Mouse (Mus musculus): ENCODE results near the gene Gdf15.

The Gdf15 gene

DNA sequence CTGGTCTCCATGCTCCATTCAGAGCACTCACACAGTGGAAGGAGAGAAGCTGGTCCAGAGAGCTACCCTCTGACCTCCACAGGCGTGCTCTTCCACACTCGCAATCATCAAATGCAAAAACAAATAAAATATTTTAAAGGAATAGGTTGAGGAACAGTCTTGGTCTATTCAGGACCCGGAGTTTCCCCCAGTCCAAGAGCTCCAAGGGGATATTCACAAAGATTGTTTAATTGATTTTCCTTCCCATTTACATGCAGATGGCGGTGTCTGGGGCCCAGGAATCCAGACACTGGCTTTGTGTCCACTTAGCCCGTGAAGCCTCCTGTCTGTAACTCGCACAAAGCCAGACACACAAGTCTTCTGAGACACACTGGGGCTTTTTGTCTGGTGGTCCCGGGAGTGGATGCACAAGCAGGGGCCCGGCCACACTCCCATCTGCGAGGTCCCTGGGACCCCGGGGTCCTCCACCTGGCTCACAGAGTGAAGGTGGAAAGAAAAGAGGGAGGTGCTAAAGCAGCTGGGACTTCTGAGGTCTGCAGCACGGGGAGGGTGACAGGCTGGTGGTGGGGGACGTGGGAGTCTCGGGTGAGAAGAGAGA, 24.0 kb upstream of the Gdf15 start:
- no peak for DNase-seq (ENCODE audit: low spot score)

DNA sequence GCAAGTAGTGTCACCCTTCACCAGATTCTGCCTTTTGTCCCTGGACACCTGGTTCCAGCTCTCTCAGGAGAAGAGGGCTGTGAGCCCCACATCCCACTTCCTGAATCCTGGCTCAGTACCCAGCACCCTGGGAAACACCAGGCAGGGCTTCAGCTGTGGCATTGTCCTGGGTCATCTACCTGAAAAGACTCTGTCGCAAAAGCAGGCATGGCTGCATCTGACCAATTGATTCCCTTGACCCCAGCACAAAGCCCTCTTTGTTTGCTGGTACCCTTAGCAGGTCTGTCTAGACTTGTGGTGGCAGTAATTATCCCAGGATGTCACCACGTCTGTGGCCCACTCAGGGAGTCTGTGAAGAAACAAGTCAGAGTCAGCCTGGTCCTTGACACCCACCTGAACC, 23.2 kb upstream of the Gdf15 start:
- DNase-seq (ENCODE audit: low spot score): no peak

DNA sequence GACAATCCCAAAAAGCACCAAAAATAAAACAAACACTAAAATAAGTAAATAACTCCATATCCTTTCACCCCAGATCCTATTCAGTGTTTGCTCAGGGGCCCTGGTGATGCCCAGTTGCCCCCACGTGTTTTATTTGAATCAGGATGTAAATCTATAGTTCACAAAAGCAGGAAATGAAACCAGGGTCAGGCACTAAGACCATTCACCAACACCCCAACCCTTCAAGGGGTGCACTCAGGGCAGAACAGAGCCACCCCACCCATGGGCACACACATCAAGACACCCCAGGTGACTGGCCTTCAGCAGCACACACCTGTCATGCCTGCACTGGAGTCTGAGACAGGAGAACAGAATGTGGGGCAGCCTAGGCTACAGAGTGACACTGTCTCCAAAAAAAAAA, 21.9 kb upstream of the Gdf15 start:
- no peak for DNase-seq (ENCODE audit: low spot score)

DNA sequence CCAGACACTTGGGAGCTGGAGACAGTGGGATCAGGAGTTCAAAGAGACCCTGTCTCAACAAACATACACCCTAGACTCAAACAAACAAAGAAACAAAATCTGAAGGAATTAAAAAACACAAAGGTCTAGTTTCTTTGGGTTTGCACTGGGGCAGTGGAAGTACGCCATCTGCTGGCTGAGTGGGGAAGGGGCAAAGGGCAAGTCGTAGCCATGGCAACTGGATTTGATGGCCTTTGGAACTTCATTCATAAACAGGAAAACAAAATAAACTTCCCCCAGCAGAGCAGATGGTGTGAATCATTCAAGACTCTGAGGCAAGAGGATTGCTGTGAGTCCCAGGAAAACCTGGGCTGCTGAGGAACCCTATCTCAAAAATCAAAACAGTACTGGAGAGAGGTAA, 21.0 kb upstream of the Gdf15 start:
- peak; percentile 74 for DNase-seq (ENCODE audit: low spot score)

DNA sequence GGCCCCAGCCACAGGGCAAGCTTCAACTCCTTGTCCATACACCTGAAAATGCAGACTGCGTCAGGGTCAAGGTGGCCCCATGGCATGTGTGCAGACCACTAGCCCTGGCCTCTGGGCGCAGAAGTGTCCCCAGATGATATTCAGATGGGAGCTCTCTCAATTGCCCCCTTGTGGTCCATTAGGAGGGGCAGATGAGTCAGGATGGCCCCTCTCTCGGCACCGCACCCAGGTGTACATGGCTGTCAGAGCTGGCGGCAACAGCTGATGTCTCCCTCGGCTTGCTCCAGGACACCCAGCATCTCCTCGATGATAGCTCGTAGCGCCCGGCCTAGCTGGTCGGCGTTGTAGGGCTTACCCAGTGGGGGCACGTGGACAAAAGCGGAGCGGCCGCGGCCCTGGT, 18.1 kb upstream of the Gdf15 start:
- no peak for DNase-seq (ENCODE audit: low spot score)

DNA sequence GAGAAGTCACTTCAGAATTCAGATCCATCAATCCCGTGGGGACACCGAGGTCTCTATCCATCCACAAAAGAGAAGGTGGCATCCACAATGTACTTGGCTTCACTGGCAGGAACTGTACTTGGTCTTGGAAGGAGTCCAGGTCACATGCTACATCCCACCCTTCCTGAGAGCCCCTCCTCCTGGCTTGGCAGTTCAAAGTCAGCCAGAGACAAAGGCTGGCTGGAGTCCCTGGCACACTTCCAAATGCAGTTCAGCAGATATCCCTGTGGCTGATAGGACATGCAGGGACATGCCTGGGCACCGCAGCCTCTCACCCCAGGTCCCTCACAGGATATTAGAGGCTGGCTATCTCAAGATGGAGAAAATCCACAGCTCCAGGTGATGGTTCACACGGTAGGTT, 17.1 kb upstream of the Gdf15 start:
- DNase-seq (ENCODE audit: low spot score): peak; percentile 91

DNA sequence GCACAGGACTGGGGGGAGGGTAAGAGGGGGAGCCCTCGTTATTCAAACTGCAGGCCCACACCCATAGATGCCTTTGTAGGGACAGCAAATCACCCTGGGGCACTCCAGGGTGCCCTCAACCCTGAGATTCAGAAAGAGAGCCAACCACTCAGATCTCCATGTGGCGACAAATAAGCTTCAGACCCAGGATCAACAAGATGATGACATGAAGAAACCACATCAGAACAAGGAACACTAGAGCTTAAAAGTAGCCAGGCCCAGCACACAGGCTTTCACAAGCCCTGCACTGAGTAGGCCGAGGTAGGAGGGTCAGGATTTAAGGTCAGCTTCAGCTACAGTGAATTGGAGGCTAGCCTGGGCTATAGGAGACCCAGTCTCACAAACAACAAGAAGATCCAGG, 16.7 kb upstream of the Gdf15 start:
- DNase-seq (ENCODE audit: low spot score): no peak

DNA sequence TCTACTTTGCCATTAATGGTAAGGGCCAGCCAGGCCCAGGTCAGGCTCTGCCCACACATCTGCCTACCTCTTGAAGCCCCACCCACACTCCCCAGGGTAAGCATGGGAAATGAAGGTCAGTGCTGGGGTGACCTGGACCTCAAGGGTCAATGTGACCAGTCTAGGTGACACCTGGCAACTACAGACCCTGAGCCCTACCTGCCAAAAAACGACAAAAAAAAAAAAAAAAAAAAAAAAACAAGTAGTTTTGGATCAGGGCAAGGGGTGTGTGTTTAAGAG, 15.8 kb upstream of the Gdf15 start:
- no peak for DNase-seq (ENCODE audit: low spot score)

DNA sequence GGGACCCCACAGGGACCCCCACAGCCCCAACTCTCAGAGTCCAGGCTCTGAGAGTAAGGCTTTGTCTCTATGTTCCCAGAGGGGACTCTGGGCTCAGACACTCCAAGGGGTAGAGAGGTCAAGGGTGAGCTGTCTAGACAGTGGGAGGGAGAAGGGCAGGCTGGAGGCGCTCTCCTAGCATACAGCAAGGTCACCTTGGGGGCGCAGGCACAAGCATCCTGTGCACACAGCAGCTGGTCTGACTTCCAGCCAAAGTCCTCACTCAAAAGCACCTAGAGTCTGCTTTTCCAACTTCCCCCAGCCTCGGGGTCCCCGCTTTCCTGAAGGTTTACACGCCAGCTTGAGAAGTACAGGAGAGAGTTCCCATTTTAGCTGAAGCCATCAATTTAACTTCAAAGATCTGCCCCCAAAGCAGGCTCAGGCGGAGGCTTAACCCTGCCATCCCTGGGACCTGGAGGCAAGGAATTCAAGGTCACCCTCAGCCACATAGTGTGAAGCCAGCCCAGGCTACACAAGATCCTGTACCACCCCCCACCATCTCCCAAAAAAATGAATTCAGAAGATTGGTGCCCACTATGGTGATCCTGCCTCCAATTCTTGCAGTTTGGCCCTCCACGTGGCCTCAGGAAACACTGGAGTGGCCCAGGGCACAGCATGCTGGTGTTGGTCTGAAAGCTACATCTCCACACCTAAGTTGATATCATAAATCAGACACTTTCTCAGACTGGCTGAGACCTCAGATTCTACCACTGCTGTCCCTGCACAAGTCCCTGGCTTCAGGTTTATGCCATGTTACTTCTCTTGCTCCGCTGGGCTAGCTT, 15.3 kb upstream of the Gdf15 start:
- DNase-seq (ENCODE audit: low spot score): no peak

DNA sequence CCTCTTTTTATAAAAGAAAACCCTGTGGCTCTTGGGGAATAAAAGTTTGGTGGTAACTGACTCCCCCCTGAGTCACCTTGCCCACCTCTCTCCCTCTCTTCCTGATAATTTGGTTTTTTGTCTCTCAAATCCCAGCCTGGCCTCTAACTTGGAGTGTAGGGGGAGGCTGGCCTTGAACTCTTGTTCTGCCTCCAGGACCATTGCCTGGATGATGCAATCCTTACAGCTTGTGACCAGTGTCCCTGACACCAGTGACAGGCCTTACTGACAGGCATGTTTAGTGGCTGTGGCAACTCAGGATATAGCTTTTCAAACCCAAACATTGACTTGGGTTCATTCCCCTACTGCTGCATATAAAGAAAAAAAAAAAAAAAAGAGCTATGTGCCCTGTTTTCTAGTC, 14.5 kb upstream of the Gdf15 start:
- no peak for DNase-seq (ENCODE audit: low spot score)

DNA sequence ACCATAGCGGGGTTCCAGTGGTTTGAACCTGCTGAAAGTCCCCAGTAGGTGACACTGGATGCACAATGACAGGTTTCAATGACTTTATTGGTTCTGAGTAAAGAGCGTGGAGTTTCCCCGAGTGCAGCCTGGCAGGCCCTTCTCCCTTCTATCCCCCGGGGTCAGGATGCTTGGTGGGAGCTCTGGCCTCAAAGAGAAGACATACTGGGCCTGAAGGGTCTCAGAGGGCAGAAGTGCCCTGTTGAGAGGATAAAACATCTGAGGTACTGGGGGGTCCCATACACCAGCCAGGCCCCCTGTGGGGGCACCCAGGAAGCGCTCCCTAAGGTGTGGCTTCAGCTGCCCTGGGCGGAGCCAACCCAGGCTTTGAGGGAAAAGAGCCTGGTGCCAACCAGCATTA, 14.1 kb upstream of the Gdf15 start:
- DNase-seq (ENCODE audit: low spot score): no peak

DNA sequence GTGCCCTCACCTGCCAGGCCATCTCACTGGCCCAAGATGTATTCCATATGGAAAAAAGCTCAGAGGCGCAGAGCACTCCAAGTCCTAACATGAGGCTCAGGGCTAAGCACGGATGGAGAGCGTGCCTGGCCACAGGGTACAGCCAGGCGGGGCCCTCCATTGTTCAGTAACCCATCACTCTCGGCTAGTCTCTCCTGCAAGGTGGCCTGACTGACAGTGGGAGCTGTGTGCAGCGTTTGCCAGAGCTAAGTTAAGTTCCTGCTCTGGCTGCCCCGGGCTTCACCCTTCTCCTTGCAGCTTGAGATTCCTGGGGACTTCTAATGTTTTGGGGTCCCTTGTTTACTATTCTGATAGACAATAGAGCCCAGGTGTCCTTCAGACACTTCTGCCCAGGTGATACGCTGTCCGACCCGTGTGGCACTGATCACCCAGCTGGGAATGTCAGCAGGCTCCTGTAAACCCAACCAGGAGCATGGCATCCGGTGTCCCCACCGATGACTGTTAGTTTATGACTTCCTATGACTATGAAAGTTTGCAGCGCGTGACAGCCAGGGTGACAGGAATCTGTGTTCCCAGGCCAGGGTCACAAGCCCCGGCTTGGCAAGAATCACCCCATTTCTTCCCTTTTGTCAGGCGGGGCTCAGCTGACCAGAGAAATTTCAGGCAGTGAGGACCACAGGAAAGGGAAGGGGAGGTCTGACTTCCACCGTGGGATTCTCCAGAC, 13.4 kb upstream of the Gdf15 start:
- DNase-seq (ENCODE audit: low spot score): peak; percentile 45

DNA sequence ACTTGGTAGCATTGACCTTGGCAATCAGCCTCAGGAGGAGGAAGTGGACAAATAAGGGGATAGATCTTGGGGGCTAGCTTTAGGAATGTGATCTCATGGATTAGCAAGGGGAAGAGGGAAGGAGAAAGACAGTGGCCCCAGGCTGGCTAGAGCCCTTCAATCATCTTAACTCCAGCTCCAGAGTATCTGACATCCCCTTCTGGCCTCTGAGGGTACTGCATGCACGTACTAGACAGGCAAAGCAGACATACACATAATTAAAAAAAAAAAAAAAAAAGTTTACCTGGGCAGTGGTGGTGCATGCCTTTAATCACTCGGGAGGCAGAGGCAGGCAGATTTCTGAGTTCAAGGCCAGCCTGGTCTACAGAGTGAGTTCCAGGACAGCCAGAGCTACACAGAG, 11.8 kb upstream of the Gdf15 start:
- DNase-seq (ENCODE audit: low spot score): no peak

DNA sequence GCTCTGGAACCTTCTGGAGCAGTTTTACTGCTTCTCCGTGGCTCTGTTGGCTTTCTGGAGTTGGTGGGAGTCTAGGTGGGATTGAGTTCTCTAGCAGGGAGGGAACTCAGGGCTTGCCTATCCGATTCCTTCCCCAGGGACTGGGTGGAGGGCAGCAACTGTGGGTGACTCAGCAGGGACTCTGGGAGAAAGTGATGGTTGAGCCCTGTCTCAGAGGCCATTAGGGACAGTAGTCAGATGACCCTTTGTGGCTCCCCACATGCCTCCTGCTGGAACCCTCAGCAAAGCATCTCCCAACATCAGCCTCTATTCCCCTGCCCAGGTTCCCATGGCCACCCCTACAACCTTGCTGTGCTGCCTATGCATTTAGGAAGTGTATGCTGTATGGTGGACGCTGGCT, 10.8 kb upstream of the Gdf15 start:
- DNase-seq (ENCODE audit: low spot score): no peak

DNA sequence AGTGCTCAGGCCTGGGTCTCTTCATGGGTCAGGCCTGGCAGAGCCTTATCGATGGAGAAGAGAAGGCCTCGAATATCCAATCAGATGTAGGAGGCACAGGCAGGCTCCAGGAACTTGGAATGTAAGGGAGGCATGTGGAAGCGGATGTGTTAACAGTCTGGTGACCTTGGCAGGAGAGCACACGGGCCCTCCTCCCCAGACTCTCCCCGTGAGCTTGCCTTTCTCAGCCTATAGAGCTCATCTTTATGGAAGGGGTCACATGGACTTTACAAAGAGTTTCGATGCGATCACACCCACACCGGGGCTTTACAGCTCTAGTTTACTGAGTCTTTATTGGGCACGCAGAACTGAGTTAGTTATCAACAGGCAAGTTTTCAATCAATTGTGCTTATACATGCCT, 6.5 kb upstream of the Gdf15 start:
- DNase-seq (ENCODE audit: low spot score): no peak

DNA sequence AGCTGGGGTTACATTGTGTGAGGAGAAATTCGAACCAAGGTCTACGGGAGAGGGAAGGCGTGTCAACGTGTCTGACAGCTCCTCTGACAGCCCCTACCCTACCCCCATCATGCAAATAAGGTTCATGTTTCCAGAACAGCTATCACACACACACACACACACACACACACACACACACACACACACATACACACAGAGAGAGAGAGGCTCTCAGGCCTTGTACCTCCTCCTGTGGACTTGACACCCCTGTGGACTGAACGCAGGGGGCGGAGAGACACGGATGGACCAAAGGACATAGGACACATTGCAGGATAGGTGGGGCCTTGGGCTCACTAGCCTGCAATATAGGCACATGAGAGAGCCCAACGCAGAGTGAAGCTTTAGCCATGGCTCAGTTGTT, 4.6 kb upstream of the Gdf15 start:
- no peak for DNase-seq (ENCODE audit: low spot score)

DNA sequence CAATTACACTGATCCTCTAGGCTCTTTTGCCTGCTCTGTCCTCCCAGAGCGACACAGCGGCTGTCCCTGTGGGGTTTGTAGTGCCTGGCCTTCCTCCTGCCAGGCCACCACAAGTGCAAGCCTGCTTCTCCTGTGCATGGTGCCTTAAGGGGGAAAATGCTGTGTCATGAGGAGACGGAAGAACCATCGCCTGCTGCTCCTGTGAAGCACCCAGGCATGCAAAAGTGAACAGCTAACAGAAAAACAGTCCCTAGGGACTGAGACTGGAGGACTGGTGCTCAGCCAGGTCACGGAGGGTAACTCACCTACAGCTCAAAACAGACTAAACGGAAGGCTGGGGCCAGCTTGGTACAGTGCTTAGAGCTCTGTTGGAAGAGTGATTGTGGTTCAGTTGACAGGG, 3.3 kb upstream of the Gdf15 start:
- DNase-seq (ENCODE audit: low spot score): peak; percentile 43

DNA sequence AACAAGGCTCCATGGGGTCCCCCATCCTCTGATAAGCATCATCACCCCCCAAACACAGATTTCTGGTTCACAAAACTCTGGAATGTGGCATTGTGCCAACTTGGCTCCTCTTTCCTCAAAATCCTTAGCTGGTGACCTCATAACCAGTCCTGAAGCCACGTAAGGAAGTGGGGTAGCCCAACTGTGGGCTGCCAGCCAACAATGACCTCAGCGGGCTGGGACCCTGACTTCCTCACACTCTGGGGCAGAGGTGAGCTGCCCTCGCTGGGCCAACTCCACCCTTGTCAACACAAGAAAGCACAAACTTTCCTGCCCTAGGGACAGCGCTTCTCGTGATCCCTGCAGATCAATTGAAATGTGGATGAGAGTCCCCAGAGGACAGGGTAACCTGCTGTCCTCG, 1.8 kb upstream of the Gdf15 start:
- peak; percentile 77 for DNase-seq (ENCODE audit: low spot score)

DNA sequence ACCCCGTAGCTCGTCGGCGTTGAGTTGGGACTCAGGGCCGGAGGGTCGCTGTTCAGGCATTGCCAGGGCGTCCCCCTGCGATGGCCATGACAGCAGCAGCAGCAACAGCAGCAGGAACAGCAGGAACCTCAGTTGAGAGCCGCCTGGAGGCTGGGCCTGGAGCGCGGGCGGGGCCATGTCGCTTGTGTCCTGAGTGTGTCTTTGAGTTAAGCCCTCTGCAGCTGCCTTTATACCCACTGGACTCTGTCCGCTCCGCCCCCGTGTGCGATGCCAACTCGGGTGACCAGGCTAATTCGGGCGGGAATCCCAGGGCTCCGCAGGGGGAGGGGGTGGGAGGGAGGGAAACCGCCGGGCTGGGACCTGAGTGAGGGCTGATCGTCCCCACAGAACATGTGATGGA, 820 bp downstream of the Gdf15 start:
- DNase-seq (ENCODE audit: low spot score): peak; percentile 47

DNA sequence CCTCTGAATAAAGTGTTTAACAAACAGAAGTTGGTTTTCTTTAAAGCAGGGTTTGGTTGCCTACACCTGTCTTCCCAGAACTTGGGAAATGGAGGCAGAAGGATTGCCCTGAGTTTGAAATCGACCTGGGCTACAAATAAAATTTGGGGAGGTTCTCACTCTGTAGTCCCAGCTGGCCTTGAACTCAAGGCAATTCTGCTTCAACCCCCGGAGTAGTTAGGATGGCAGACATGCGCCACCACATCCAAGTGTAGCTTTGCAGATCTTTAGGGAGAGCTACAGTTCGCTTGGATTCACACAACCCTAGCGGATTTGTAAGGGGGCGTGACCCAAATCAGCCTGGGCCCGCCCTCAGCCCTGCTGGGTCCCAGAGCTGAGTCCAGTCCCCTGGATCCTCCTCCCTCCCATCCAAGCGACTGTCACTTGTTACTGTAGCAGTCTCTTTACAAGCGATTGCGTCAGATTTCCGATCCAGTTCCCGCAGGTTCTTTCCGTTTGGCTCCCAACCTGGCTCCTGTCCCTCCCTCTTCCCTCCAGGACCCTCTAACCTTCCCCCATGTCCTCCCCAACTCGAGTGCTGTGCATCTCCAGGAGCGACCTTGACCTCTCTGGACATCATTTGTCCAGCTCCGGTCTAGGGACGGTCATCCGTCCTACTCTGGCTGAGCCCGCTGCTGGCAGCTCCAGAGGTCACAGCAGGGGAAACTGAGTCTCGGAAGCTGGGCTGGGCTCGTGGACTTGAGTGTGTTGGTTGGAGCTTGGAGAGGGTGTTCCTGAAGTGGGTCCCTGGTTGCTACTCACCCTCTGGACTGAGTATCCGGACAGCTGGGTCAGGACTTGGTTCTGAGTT, 1.5 kb downstream of the Gdf15 start:
- DNase-seq (ENCODE audit: low spot score): peak; percentile 71

DNA sequence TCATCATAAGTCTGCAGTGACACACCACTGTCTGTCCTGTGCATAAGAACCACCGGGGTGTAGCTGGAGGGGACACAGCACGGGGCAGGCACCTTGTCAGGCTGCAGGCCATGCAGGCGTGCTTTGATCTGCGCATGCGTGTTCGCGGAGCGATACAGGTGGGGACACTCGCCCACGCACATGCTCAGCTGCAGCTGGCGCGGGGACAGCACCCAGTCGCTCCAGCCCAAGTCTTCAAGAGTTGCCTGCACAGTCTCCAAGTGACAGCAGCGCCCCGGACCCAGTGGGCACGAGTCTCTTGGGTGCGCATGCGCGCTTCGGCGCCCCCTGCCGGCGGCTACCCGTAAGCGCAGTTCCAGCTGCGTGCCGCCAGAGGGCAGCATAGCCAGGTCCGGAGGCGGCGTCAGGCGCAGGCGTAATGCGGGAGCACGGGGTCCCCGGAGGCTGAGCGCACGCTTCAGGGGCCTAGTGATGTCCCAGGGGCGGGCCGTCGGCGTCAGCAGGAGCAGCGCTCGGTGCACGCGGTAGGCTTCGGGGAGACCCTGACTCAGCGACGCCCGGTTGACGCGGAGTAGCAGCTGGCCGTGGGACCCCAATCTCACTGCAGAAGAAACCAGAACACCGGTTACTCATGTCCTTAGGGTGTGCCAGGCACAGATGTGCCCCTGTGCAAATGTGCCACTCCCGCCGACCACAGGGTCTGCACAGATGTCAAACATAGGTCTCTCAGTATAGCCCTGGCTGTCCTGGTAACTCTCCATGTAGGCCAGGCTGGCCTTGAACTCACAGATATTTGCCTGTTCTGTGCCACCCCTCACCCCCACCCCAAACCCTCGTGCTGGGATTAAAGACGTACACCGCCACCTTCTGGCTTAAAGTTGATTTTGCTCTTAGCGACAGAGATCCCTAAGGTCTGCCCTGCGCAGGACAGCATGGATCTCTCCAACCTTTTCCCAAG, 2.4 kb downstream of the Gdf15 start:
- DNase-seq (ENCODE audit: low spot score): peak; percentile 84

Measured in lung, postnatal 25 days (tissue).